Mouse (Mus musculus) kidney, embryonic 15.5 days (tissue): Measurements from ENCODE around the gene Mettl9. TPM values are rescaled to one million over a fixed set of nuclear protein-coding genes. Genes with fewer than 3 reads are reported as not detected.

ENCODE experiments used
- polyA plus RNA-seq: library from polyadenylated mRNA; unstranded; fragments of >200 nt; fragmentation: Nextera tagmentation; extraction: Ambion mirVana; gene quantifications from 2 replicates; pipeline ENCODE4 v1.2.1, GENCODE M21; 2015

Mettl9 gene
- polyA plus RNA-seq, 1 experiment from 2014 or later: 163 TPM

Other genes with a start within 250 kb of the Mettl9 start
- not detected in 2 replicates for gene Gm5737, start 222.1 kb upstream of the Mettl9 start, polyA plus RNA-seq
- 23.8 and 27.6 TPM in 2 replicates for gene Eef2k, start 191.6 kb upstream of the Mettl9 start, polyA plus RNA-seq
- gene Polr3e, start 116.7 kb upstream of the Mettl9 start, polyA plus RNA-seq: 42.7 and 44.0 TPM in 2 replicates
- gene Cdr2, start 52.1 kb upstream of the Mettl9 start, polyA plus RNA-seq: 11.3 and 11.6 TPM in 2 replicates
- gene Mfsd13b, start 51.9 kb upstream of the Mettl9 start, polyA plus RNA-seq: not detected in 2 replicates
- gene Igsf6, start 40.1 kb downstream of the Mettl9 start, polyA plus RNA-seq: 1.7 and 2.2 TPM in 2 replicates
- 0.09 and 0.13 TPM in 2 replicates for gene Otoa, start 47.2 kb downstream of the Mettl9 start, polyA plus RNA-seq